Mouse (Mus musculus): ENCODE measurements around the gene Gm11733. TPM values are rescaled to one million over a fixed set of nuclear protein-coding genes. Genes with fewer than 3 reads are reported as not detected.

Gene Gm11733
- total RNA-seq, 2 experiments from 2014 or later: not detected

DNA sequence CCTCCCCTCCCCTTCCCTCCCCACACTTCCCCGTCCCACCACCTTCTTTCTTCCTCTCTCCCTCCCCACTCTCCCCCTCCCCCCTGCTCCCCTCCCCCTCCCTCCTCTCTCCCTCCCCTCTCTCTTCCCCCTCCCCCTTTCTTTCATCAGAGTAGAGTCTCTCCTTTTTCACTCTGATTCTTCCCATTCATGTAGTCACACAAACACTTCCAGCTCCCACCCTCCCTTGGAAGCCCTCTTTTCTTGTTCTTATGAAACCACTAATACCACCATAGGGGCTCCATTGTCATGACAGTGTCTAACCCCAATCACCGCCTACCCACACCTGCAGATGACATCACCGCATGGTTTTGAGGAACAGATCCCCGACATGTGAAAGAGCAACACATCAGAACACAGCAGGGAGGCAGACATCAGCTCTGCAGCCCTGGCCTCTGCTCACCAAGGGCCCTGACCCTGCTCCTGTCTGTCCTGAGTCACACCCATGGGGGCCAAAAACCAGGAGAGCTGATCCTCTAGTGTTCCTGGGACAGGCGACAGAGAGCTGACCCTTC lies 7.5 kb upstream of the Gm11733 start:
- ATAC-seq (replicated peaks; ENCODE audit: low FRiP score, poor library complexity, severe bottlenecking): no peak

DNA sequence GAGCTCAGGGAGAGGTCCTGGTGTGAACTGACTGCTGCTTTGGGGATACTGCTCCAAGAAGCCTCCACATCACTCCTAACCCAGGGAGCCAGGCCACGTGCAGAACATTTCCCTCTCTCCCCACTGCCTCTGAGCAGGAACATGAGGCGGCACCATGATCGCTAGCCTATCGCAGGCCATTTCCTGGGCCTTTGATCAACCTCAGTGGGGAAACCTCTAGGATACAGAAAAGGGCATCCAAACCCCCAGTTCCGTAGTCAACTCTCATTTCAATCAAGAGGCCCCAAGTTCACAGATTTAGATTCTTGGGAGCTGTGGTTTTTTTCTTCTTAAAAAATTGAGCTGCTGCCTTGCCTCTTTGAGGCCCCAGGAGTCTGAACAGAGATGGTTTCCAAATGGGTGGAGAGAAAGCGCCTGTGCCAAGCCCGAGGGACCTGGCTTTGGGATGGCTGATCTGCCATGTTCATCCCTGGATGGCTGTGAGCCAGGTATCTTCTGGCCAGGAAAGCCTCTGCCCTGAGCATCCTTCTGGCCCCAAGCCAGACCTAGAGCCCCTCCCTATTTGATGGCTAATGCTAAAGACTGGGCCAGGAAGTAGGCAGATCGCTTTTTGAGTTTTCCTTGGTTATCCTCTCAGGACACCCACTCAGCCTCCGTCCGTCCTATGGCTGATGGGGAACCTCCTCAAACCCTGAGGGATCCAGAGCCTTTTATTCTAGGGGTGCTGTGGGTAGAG lies 5.7 kb upstream of the Gm11733 start:
- no peak for ATAC-seq (replicated peaks; ENCODE audit: low FRiP score, poor library complexity, severe bottlenecking)

DNA sequence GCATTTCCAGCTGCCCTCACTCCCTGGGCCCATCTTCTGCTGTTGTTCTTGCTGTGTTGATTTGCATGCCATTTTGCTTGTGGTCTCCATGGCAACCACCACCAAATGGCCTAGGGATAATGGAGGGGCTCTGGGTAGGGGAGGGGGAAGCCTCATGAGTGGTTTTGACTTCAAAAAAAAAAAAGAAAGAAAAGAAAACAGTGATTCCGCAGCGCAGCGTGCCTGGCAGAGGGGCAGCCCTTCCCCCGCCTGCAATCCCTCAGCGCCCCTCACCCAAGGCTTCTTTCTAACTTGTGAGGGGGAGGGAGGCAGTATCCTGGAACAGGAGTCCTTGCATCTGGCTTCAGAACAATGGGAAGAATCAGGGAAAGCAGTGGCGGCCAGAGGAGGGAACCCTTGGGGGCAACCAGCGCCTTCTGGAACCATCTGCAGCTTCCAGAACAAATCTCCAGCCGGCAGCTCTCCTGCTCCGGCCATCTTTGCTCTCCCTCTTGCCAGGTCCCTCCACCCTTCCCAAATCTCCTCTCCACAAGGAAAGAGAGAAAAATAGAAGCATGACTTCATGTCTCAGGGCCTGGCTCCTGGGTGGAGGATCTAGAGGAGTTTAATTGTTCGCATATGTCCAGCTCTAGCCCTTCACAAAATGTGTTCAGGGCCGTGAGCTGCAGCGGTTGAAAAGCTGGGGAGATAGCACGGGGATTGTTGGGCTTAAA lies 5.0 kb upstream of the Gm11733 start:
- no peak for ATAC-seq (replicated peaks; ENCODE audit: low FRiP score, poor library complexity, severe bottlenecking)

DNA sequence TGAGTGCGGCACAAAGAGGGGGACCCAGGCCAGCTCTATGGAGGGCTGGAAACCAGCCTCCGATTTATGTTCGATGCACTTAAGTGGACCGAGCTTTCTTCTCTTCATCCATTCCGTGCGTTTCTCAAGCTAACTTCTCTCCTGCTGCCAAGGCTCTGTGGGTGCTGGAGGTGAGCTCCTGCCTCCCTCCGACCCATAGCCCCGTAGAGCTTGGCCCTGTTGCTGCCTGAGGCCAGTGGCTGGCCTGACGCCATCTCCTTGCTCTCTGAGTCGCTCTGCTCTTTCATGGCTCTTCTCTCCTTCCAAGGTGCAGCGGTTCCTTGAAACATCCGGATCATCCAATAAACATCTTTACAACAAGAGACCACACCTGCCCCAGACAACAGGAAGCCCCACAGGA lies 4.4 kb upstream of the Gm11733 start:
- ATAC-seq (replicated peaks; ENCODE audit: low FRiP score, poor library complexity, severe bottlenecking): no peak

DNA sequence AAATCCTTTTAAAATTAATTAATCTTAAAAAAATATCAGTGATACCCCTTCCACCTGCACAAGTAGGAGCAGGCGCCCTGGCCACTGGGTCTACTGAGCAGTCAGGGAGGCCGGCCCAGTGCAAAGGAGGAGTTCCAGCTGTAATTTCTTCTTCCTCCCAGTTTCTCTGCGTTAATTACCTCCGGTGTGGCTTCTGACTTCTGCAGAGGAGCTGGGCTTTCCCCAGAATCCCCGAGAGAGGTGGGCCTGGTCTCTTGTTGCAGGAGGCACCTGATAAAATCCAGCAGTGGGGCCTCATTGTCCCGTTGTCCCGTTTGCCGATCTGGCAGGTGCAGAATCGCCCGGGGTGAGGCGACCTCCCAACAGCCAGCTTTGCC lies 1.9 kb upstream of the Gm11733 start:
- no peak for ATAC-seq (replicated peaks; ENCODE audit: low FRiP score, poor library complexity, severe bottlenecking)

DNA sequence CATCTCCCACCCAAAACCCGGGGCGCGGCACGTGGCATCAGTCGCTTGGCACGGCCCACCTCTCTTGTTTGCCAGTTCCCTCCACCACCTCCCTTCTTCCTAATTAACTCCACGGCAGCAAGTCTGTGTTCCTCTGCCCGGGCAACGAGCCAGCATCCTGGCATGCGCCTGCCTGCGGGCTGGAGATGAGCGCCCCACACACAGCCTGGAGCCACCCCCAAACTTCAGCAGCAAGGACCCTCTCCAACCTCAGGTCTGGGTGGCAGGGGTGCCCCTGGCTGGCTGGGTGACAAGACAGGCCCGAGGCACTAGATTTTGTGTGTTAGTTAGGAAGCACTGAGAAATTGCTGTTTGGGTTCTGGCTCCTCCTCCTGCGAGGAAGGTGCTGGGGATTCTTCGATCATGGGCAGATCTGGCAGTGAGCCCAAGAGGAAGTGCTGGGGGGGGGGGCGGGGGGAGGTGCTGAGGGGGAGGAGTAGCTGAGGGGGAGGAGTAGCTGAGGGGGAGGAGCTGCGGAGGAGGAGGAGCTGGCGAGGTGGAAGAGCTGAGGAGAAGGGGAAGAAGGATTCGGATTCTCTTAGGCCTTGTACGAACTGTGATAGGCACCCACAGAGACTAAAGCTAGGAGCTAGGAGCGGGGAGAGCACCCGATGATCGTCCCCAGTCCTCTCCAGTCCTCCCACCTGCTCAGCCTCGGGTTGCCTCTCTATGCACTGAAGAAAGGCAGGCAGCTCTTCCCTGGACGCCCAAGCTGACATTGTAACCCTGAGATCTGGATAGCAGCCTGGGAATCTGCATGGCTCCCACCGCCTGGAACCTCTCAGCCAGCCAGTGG lies 1.3 kb upstream of the Gm11733 start:
- no peak for ATAC-seq (replicated peaks; ENCODE audit: low FRiP score, poor library complexity, severe bottlenecking)

DNA sequence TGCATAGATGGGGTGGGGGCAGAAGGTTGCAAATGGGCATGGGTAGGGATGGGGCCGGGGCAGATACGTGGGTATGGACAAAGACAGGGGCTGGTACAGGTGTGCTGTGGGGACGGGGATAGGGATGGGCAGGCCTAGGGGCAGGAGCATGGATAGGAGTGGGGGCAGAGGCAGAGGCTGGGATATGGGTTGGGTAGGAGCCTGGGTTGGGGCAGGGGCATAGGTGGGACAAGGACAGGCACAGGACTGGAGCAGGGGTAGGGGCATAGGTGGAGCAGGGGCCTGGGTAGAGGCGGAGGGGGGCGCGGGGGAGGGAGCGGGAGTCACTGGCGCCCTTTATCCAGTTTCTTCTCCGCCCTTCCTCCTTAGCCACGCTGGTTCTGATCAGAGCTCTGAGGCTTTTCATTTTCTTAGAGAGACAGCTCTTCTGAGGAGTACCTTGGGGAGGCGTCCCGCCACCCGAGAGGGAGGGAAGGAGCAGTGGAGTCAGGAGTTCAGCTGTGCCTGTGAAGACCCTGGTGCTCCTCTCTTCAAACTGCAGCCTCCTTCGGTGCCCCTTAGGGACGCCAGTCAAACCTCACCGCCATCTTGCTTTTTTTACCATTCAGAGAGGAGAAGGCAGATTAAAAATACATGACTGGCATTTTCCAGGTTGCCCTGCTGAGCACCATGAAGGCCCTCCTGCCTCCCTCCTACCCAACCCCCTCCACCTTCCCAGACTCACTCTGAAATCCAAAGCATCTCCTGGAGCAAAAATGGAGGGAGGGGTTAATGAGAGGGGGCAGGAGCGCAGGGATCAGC lies 7.4 kb downstream of the Gm11733 start:
- ATAC-seq (replicated peaks; ENCODE audit: low FRiP score, poor library complexity, severe bottlenecking): no peak

DNA sequence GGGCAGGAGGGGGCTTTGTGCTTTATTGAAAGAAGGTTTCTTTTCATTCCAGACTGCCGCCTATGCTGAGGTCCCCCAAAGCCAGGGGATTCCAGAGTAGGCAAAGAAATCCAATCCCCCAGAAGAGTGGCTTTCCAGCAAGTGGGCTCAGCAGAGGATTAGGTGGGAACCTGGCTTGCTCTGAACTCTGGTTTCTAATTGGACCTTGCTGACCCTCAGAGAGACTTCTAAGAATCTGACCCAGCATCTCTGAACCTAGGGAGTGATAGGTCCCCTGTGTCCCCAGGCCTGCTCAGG lies 8.0 kb downstream of the Gm11733 start:
- no peak for ATAC-seq (replicated peaks; ENCODE audit: low FRiP score, poor library complexity, severe bottlenecking)

DNA sequence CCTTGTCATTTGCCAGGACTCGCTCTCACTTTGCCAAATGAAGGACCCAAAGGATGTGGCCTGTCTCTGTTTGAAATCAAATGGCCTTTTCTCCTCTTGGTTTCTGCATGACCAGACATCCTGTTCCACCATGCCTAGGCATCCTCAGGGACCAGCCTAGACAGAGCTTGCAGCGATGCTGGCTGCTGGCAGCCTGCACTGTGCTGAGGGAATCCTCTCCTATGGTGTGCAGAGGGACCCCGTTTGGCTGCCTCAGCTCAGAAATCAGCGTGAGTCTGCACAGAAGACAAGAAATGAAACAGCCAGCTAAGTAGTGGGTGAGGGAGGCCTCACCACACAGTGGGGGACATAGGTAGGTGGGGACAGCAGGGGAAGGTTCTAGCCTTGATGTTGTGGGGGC lies 12.6 kb downstream of the Gm11733 start:
- no peak for ATAC-seq (replicated peaks; ENCODE audit: low FRiP score, poor library complexity, severe bottlenecking)

DNA sequence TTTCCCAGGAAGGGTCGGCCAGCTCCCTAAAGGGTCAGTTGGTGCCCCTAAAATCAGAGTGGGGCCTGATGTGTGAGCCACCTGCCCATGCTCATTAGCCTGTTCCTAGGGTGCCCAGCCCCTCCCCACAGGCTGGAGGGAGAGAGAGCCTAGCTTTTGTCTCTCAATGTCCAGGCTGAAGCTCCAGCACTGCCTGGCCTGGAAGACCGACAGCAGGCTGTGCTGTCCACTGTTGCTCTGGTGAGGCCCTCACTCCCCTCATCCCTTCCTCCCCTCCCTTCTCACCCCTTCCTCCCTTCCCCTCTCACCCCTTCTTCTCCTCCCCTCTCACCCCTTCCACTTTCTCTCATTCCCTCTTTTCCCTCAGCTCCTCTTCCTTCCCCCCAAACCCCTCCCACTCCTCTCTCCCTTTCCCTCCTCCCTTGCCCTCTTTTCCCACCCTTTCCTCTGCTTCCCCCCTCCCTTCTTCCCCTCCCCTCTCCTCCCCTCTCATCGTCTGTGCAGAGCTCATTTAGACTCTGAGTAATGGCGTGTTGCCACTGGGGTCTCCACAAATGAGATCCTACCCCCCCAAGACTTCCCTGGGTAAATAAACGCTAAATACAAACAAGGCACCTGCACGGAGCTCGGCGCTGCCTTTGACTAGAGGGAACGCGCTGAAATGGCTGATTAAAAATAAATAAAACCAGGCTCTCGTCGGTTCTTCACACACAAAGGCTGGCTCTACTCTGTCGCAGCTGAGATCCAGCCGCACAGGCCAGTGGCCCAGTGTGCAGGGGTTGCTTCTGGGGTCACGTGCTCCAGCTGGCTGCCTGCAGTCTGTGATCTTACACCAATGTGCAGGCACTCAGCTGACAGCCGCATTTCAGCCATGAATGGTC lies 13.3 kb downstream of the Gm11733 start:
- ATAC-seq (replicated peaks; ENCODE audit: low FRiP score, poor library complexity, severe bottlenecking): no peak

DNA sequence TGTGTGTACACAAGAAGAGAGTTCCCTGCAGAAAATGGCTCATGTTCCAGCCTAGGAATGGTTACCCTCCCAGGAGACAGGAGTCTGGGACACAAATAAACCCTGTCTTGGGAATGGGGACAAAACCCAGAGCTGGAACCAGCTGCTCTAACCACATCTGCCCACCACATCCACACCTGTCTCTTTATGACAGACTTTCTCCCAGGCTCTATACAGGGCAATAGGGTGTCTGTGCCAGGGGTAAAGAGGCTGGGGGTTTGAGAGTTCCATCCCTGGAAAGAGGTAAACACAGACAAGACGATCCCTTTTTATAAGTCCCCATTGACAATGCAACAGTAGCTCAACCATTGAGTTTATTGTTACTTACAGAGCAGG lies 14.0 kb downstream of the Gm11733 start:
- ATAC-seq (replicated peaks; ENCODE audit: low FRiP score, poor library complexity, severe bottlenecking): no peak

DNA sequence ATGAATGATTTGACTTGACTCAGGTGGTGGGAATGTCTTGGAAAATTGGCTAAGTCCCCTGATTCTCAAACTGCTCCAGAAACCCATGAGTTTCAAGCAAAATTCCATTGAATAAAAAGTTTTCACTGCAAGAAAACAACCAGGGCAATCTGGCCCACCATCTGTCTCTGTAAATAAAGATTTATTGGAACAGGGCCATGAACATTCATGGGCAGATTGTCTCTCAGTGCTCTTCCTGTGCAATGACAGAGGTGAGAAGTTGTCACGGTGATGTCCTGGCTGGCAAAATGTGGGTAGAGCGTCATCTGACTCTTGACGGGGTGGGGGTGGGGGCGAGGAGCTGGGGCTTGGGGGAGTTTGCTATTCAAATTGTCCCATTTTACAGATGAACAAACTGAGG lies 24.8 kb downstream of the Gm11733 start:
- no peak for ATAC-seq (replicated peaks; ENCODE audit: low FRiP score, poor library complexity, severe bottlenecking)

DNA sequence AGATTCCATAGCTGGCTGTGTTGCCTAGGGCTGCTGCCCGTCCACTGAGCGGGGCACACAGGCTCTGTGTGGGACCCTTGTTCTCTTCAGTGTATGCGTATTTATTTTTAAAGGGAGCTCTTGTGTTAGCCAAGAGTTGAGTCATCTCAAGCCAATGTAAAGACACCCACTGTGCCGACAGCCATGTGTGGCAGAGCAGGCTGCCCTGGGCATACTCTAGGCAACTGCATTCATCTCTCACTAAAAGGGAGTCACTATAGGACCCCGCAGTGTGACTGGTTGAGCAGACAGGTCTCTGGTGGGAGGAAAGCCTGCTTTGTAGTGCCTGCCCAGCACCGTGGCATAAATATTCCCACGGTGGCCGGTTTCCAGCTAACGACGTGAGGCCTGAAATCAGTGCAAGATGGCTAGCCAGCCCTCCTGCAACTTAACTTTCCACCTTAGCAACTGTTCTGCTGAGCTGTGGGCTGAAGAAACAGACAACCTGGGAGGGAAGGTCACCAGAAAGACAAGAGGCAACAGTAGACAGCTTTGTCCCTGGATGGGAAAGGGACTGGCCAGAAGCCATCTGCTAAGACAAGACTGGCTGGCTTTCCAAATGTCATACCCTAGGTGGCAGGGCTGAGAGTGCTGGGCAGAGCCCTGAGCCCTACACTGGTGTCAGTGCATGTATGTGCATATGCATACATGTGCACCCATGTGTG lies 31.7 kb downstream of the Gm11733 start:
- no peak for ATAC-seq (replicated peaks; ENCODE audit: low FRiP score, poor library complexity, severe bottlenecking)

DNA sequence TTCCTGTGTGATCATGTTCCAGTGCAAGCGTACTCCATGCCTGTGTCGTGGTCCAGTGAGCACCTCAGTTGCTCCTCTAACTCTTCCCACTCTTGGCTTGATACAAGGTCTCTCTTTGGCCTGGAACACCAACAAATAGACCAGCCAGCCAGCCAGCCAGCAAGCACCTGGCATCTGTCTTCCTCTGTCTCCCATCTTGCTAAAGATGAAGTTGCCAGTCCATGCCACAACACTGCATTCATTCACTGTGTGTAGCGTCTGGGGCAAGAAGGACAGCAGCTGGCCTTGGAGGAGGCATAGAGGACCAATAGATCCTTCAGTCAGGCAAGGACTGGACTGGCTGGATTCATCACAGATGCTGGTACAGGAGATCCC lies 32.2 kb downstream of the Gm11733 start:
- ATAC-seq (replicated peaks; ENCODE audit: low FRiP score, poor library complexity, severe bottlenecking): no peak

DNA sequence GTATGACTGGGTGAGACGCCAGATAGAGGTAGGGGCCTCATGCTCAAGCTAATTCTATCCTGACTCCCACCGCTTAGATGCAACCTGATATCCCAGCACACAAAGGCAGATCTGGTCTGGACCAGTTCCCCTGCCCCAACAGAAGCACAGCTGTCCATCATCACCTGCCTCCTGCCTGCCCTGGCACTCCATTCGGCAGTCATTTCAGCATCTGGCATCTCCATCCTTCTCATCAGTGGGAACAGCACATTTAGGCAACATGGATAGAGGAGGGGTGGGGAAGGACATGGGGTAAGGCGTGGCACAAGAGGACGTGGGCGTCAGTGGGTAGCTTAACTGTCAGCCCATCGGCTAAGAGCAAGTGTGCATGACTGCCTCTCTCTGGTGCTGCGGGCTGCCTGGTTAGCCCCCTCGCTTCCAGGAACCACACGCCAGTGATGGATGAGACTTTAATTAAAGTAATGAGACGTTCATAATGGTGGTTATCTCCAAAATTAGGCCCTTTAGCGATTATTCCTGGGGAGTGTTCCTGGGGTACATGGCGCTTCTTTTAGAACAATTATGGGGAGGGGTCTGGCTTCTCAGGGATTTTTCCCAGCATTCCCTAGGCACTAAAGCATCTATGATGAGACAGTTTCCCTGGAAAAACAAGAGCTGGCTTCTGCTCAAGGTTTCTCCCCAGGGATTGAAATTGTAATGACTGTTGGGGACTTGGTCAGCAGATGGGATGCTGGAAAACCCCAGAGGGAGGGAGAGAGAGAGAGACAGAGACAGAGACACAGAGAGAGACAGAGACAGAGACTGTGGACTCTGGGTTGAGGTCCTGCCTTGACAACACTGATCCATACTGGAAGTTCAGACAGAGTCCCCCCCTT lies 38.0 kb downstream of the Gm11733 start:
- ATAC-seq (replicated peaks; ENCODE audit: low FRiP score, poor library complexity, severe bottlenecking): no peak

DNA sequence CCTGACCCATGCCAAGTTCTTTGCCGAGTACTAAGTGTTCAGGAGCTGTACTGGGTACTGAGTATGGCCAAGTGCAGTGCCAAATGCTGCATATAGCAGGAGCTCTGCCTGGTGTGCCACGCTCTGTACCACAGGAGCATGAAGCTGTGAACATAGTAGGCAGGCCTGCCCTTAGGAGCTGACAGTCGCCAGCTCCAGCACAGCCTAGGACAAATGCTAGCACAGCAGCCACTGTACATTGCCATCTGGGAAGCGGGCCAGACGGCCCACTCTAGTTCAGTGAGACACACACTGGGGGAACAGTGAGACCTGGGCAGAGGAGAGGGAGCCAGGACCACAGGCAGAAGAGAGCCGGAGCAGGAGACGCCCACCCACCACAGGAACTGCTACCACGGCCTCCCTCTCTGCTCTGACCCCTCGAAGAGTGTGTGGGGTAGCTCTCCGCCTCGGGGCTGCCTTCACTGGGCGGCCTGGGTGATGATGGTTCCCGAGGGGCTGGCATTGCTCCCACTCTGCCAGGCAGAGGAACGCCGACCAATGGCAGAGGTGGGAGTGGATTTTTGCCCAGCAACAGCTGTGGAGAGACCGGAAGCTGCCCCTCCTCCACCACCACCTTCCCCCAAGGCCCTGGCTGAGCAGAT lies 38.8 kb downstream of the Gm11733 start:
- no peak for ATAC-seq (replicated peaks; ENCODE audit: low FRiP score, poor library complexity, severe bottlenecking)
